Mouse (Mus musculus) CH12.LX (cell line): Measurements from ENCODE around the gene H2-Eb2. TPM values are rescaled to one million over a fixed set of nuclear protein-coding genes. Genes with fewer than 3 reads are reported as not detected.
A peak's percentile ranks its signal among the peaks of the same experiment; 100 is the strongest.

Experiments used
- DNase-seq: peaks from one replicate; pipeline ENCODE4 v3.0.0-alpha.2; 2013; ENCODE audit errors: extremely low read depth
- H3K27ac ChIP-seq: 2 replicates; pipeline ENCODE4 v1.5.1; 2012; ENCODE audit warnings: low read depth, mild to moderate bottlenecking, control low read depth, moderate library complexity; ENCODE audit not compliant: insufficient read depth
- H3K27me3 ChIP-seq: replicated peaks from 2 replicates; pipeline ENCODE3; 2012; ENCODE audit warnings: inconsistent platforms
- H3K36me3 ChIP-seq, 2 experiments: replicated peaks in 1 of 2; 2 replicates each; pipeline versions ENCODE3 to v1.6.1; 2012; ENCODE audit warnings: inconsistent platforms in 1 of 2, low read length in 1 of 2, mild to moderate bottlenecking in 1 of 2, mixed read lengths in 1 of 2, moderate library complexity in 1 of 2; ENCODE audit not compliant: control insufficient read depth in 1 of 2, insufficient read depth in 1 of 2
- H3K4me1 ChIP-seq, 2 experiments: 2 replicates each; pipeline ENCODE4 v1.6.1; 2012; ENCODE audit warnings: inconsistent platforms in 1 of 2, moderate library complexity in 1 of 2; ENCODE audit not compliant: insufficient read depth in 2 of 2, control insufficient read depth in 1 of 2
- H3K4me2 ChIP-seq: 2 replicates; pipeline ENCODE4 v1.6.1; 2012; ENCODE audit warnings: low read depth, mild to moderate bottlenecking, control low read depth; ENCODE audit not compliant: poor library complexity, insufficient read depth, severe bottlenecking
- H3K4me3 ChIP-seq, 3 experiments: fragments of 150-350 bp in 1 of 3; sonication (generic) in 1 of 3; replicated peaks in 1 of 3; 2 replicates each; pipeline versions ENCODE3 to v1.5.1; 2011 to 2012; ENCODE audit warnings: low read depth in 2 of 3, low read length in 2 of 3, mild to moderate bottlenecking in 2 of 3, moderate library complexity in 2 of 3, control low read depth in 1 of 3, improper control_type of control experiment in 1 of 3, inconsistent platforms in 1 of 3, mixed read lengths in 1 of 3; ENCODE audit not compliant: poor library complexity in 1 of 3
- H3K79me2 ChIP-seq: replicated peaks from 2 replicates; pipeline ENCODE4 v1.6.1; 2012; ENCODE audit warnings: mild to moderate bottlenecking, moderate library complexity; ENCODE audit not compliant: control insufficient read depth, poor library complexity, insufficient read depth, severe bottlenecking; ENCODE audit errors: extremely low read depth
- H3K9ac ChIP-seq: 2 replicates; pipeline ENCODE4 v1.6.1; 2012; ENCODE audit warnings: low read depth, mild to moderate bottlenecking, control low read depth, moderate library complexity; ENCODE audit not compliant: insufficient read depth
- H3K9me3 ChIP-seq: replicated peaks from 2 replicates; pipeline ENCODE3; 2012; ENCODE audit warnings: low read length, inconsistent platforms, mixed read lengths
- BHLHE40 ChIP-seq: IDR thresholded peaks from 2 replicates; pipeline ENCODE4 v1.6.1; 2011; ENCODE audit warnings: mild to moderate bottlenecking, low read depth, low read length, improper control_type of control experiment
- CHD2 ChIP-seq: IDR thresholded peaks from 2 replicates; pipeline ENCODE4 v1.6.1; 2011; ENCODE audit warnings: low read length, improper control_type of control experiment
- CTCF ChIP-seq, 2 experiments: IDR thresholded peaks in 1 of 2; conservative IDR thresholded peaks in 1 of 2; 2 replicates each; pipeline ENCODE4 v1.5.1; 2011 to 2012; ENCODE audit warnings: low read depth in 2 of 2, low read length in 2 of 2, improper control_type of control experiment in 1 of 2, inconsistent platforms in 1 of 2, mild to moderate bottlenecking in 1 of 2, moderate library complexity in 1 of 2
- EP300 ChIP-seq: IDR thresholded peaks from 2 replicates; pipeline ENCODE4 v1.6.1; 2011; ENCODE audit warnings: low read length, improper control_type of control experiment
- HCFC1 ChIP-seq: IDR thresholded peaks from 2 replicates; pipeline ENCODE4 v1.6.1; 2012; ENCODE audit warnings: low read depth, mild to moderate bottlenecking, inconsistent platforms, low read length, improper control_type of control experiment
- MEF2A ChIP-seq: IDR thresholded peaks from 2 replicates; pipeline ENCODE4 v1.6.1; 2014; ENCODE audit warnings: low read depth, mild to moderate bottlenecking, inconsistent platforms, low read length, improper control_type of control experiment, borderline replicate concordance
- MXI1 ChIP-seq: IDR thresholded peaks from 2 replicates; pipeline ENCODE4 v1.6.1; 2011; ENCODE audit warnings: mild to moderate bottlenecking, low read depth, low read length, improper control_type of control experiment
- NRF1 ChIP-seq: IDR thresholded peaks from 2 replicates; pipeline ENCODE4 v1.6.1; 2014; ENCODE audit warnings: low read depth, mild to moderate bottlenecking, inconsistent platforms, low read length, improper control_type of control experiment, moderate library complexity
- POLR2AphosphoS2 ChIP-seq: IDR thresholded peaks from 2 replicates; pipeline ENCODE4 v1.6.1; 2011; ENCODE audit warnings: low read depth, low read length, improper control_type of control experiment
- RAD21 ChIP-seq: IDR thresholded peaks from 2 replicates; pipeline ENCODE4 v1.6.1; 2011; ENCODE audit warnings: low read depth, mild to moderate bottlenecking, low read length, improper control_type of control experiment, moderate library complexity
- TBP ChIP-seq: conservative IDR thresholded peaks from 2 replicates; pipeline ENCODE4 v1.6.1; 2011; ENCODE audit warnings: low read depth, low read length, improper control_type of control experiment
- ZC3H11A ChIP-seq: IDR thresholded peaks from 2 replicates; pipeline ENCODE4 v1.6.1; 2012; ENCODE audit warnings: low read depth, mild to moderate bottlenecking, inconsistent platforms, low read length, improper control_type of control experiment
- dilution Hi-C: fragments of 300-500 bp; cut with MboI; formaldehyde crosslinking; loops from 2 replicates; pipeline ENCODE4 v1.14.3; 2020; ENCODE audit warnings: low sequenced_read_pairs; ENCODE audit not compliant: extremely low pct_unique_long_range_greater_than_20kb, extremely low pct_ligation_motif_present
- in situ Hi-C: fragments of 300-500 bp; cut with MboI; formaldehyde crosslinking; loops from 3 replicates; pipeline ENCODE4 v1.14.3; 2019; ENCODE audit warnings: low sequenced_read_pairs, low pct_ligation_motif_present, low pct_unique_long_range_greater_than_20kb, mixed read lengths
- polyA plus RNA-seq: library from polyadenylated mRNA; unstranded; fragments of >175 nt; gene quantifications from 2 replicates; pipeline ENCODE4 v1.2.1, GENCODE M21; 2012; ENCODE audit warnings: low read depth; ENCODE audit not compliant: insufficient read length
- total RNA-seq, 2 experiments: library from RNA; depleted of rRNA; stranded (reverse); fragments of 300-350 nt in 1 of 2; fragments of >200 nt in 1 of 2; gene quantifications; 2 replicates each; pipeline ENCODE4 v1.2.3; 2012 to 2014

The H2-Eb2 gene
- total and polyA plus RNA-seq, 3 experiments, result 5.8 to 11.4 (median 10.9) TPM

DNA sequence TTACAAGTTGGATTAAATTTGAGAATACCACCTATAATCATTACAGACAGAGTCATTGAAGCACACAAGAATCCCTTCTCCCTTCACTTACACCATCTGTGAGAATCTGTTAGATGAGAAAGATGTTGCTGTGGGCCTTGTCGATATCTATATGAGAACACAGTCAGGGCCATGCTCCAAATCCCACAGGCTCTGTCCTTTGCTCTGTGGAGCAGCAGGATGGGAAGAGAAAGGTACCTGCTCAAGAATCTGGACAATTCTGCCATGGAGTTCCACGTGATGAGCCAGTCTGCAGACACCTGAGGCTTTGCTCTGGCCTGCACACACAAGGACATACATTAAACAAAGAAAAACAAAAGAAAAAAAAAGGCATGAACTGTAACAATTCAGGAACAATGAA lies 8.8 kb upstream of the H2-Eb2 start:
- Histone ChIP-seq H3K27me3 (no peaks in the 10 kb centered on the region), H3K27ac (no peak overlapping the region), H3K4me2 (no peak overlapping the region), H3K9ac (no peak overlapping the region), H3K9me3 (no peaks in the 10 kb centered on the region), H3K4me1 (peaks cover 6 to 31% of the 10 kb centered on the region in 2 experiments), H3K4me3 (no peak overlapping the region), H3K79me2 (no peaks in the 10 kb centered on the region)
- dilution Hi-C loops (no loop called here), in situ Hi-C loops (no loop called here)
- no peak for DNase-seq
- TF ChIP-seq POLR2AphosphoS2 (peak; percentile 60; the same call in 1 of the 2 replicates), BHLHE40 (no peak)
- TF ChIP-seq, all 38 proteins: peak for 1
- peaks cover 38 to 54% of the 10 kb centered on the region in 2 experiments for H3K36me3 ChIP-seq

DNA sequence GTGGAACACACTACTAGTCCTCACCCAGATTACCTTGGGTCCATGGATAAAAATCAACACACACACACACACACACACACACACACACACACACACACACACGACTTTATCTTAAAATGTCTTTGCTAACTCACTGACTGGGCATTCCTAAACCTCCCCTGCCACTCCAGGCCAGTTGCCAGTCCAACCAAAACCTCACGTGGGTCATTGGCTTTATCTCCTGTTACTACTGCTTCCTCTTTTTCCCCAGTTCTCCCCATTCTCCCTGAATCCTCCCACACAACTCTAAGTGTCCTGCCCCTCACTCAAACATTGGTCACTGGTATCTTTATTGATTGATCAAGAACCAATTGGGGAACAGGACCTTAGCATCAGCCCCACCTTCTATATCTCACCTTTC lies 8.2 kb upstream of the H2-Eb2 start:
- no peak overlapping the region for H3K27ac ChIP-seq
- no peak for TF ChIP-seq NRF1
- no peak for TF ChIP-seq TBP
- TF ChIP-seq CHD2, result no peak
- TF ChIP-seq, all 38 proteins: peak for 0
- DNase-seq, result no peak
- dilution Hi-C loops, result no loop called here
- no peak overlapping the region for H3K9ac ChIP-seq
- no peaks in the 10 kb centered on the region for H3K27me3 ChIP-seq
- no peaks in the 10 kb centered on the region for H3K9me3 ChIP-seq
- H3K36me3 ChIP-seq, result peaks cover 32 to 49% of the 10 kb centered on the region in 2 experiments
- H3K4me1 ChIP-seq, result peaks cover 3 to 26% of the 10 kb centered on the region in 2 experiments; a peak in 3 of 4 replicates
- H3K4me2 ChIP-seq, result no peak overlapping the region
- in situ Hi-C loops, result no loop called here
- H3K79me2 ChIP-seq, result no peaks in the 10 kb centered on the region
- no peak overlapping the region for H3K4me3 ChIP-seq

DNA sequence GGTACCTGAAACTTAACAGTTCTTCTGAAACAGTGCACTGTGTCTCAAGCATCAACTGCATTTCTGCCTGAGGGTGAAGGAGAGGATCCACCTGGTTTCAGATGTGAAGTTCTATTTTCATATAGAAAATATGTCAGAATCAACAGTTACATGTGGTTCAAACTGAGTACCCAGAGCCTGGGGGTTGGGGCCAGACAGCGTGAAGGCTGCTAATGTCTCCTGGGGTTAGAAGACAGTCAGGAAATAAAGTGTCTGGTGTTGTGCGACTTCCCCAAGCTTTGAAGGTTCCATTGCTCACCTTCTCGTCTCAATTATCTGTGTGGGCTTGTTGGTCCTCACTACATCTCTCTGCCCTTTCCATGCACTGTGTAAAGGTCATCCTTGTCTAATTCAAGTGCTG lies 908 bp downstream of the H2-Eb2 start:
- peak overlapping the region; percentile 36 for H3K27ac ChIP-seq
- dilution Hi-C loops, result no loop called here

More for the DNA sequence above, 908 bp downstream of the H2-Eb2 start:
- no peaks in the 10 kb centered on the region for H3K9me3 ChIP-seq
- no peaks in the 10 kb centered on the region for H3K27me3 ChIP-seq
- peak overlapping the region; percentile 73 for H3K4me2 ChIP-seq
- no peak for TF ChIP-seq HCFC1
- no peak for TF ChIP-seq ZC3H11A
- TF ChIP-seq RAD21, result no peak
- TF ChIP-seq BHLHE40, result 0 out of 2 replicates have a peak, but pooled peaks have one; percentile 22
- no peak for TF ChIP-seq MEF2A
- TF ChIP-seq MXI1, result peak; percentile 13; the same call in 1 of the 2 replicates
- peak; percentile 31; the same call in 1 of the 2 replicates for TF ChIP-seq EP300
- TF ChIP-seq CTCF (conservative IDR thresholded peaks at IDR 0.05 in 1 of 2, IDR thresholded peaks at IDR 0.05 in 1 of 2; ENCODE audit: low read depth in 2 of 2, low read length in 2 of 2), result no peak
- DNase-seq, result no peak
- peak overlapping the region; percentile 53 for H3K9ac ChIP-seq
- peak overlapping the region; percentile 7 to 62 (median 48) for H3K4me3 ChIP-seq
- no peaks in the 10 kb centered on the region for H3K79me2 ChIP-seq
- peaks cover 0 to 2% of the 10 kb centered on the region in 2 experiments for H3K36me3 ChIP-seq
- peaks cover 12 to 51% of the 10 kb centered on the region in 2 experiments for H3K4me1 ChIP-seq
- in situ Hi-C loops, result no loop called here
